Comparison of ENCODE assay signal across 15 mouse cellular contexts in genomic region chr4:125932036-125932756, GRCm38 (mm10).
DNase-seq lines count a peak whose midpoint lies in the region; ATAC-seq lines count a peak whose summit lies in the region.
"Had no signal": no experiment of that assay in that cellular context is flagged by ENCODE, and none has a peak within 500 bp of the region (broad histone marks: within the 10 kb centered on the region; RNA-seq: fewer than 3 reads in every experiment).

No protein-coding gene starts in this region.

- no peak overlapping the region for H3K9ac ChIP-seq in kidney, embryonic 16.5 days (replicated peaks; ENCODE audit: low read length)
- H3K9ac ChIP-seq in embryonic facial prominence, embryonic 13.5 days: no peak overlapping the region
- H3K9ac ChIP-seq in hindbrain, embryonic 15.5 days: no peak overlapping the region
- no peak overlapping the region for H3K9ac ChIP-seq in neural tube, embryonic 15.5 days (replicated peaks)

- WGBS in kidney, embryonic 16.5 days: 46% methylated on average over 22 of the region's 22 CpGs
- 47% methylated on average over 22 of the region's 22 CpGs for WGBS in embryonic facial prominence, embryonic 13.5 days
- WGBS in hindbrain, embryonic 15.5 days: 23% methylated on average over 22 of the region's 22 CpGs
- WGBS in neural tube, embryonic 15.5 days: 27% methylated on average over 22 of the region's 22 CpGs

- 0 out of 2 replicates have a peak overlapping the region, but pooled peaks have one; percentile 43 for H3K27ac ChIP-seq in kidney, embryonic 16.5 days (ENCODE audit: low read length)
- H3K27ac ChIP-seq in embryonic facial prominence, embryonic 13.5 days: no peak overlapping the region
- peak overlapping the region; percentile 63 for H3K27ac ChIP-seq in hindbrain, embryonic 15.5 days (replicated peaks)
- H3K27ac ChIP-seq in neural tube, embryonic 15.5 days (replicated peaks): peak overlapping the region; percentile 67
- H3K27ac ChIP-seq: macrophage had no signal

- ATAC-seq in kidney, embryonic 16.5 days (ENCODE audit: low FRiP score, low TSS enrichment): no peak
- no peak for ATAC-seq in embryonic facial prominence, embryonic 13.5 days (ENCODE audit: insufficient number of reproducible peaks, insufficient read depth, low FRiP score, low TSS enrichment, low read depth)
- 0 out of 2 replicates have a peak, but pooled peaks have one; percentile 32 for ATAC-seq in hindbrain, embryonic 15.5 days (ENCODE audit: low FRiP score, low read depth)
- no peak for ATAC-seq in neural tube, embryonic 15.5 days (ENCODE audit: low FRiP score)

- intact Hi-C loops in left cerebral cortex, postnatal 25 days (cut with DNase I): no loop called here

- H3K4me1 ChIP-seq in kidney, embryonic 16.5 days (ENCODE audit: insufficient read depth, low read length): peaks cover 22% of the 10 kb centered on the region
- peaks cover 33% of the 10 kb centered on the region for H3K4me1 ChIP-seq in embryonic facial prominence, embryonic 13.5 days
- H3K4me1 ChIP-seq in hindbrain, embryonic 15.5 days (replicated peaks): peaks cover 29% of the 10 kb centered on the region
- peaks cover 27% of the 10 kb centered on the region for H3K4me1 ChIP-seq in neural tube, embryonic 15.5 days

- no peaks in the 10 kb centered on the region for H3K9me3 ChIP-seq in kidney, embryonic 16.5 days (ENCODE audit: low read length)
- no peaks in the 10 kb centered on the region for H3K9me3 ChIP-seq in embryonic facial prominence, embryonic 13.5 days
- no peaks in the 10 kb centered on the region for H3K9me3 ChIP-seq in hindbrain, embryonic 15.5 days
- H3K9me3 ChIP-seq in neural tube, embryonic 15.5 days (replicated peaks): no peaks in the 10 kb centered on the region

- no peak for DNase-seq in kidney, adult 8-10 months
- no peak for DNase-seq in left cerebral cortex, postnatal 25 days (ENCODE audit: low spot score in 2 of 2)
- no peak for DNase-seq in c-Kit-positive CD71-positive TER-119-positive erythroid progenitor cells, embryonic 14.5 days (ENCODE audit: low spot score)
- DNase-seq in T-cell, adult 2 months (ENCODE audit: low spot score): no peak
- DNase-seq: heart, adult 11 months; heart, postnatal 14 days; kidney, adult 2 months; layer of hippocampus, postnatal 36 days; thymus, adult 18-20 months had no signal

- H3K36me3 ChIP-seq in kidney, embryonic 16.5 days (ENCODE audit: insufficient read depth, low read length): no peaks in the 10 kb centered on the region
- no peaks in the 10 kb centered on the region for H3K36me3 ChIP-seq in embryonic facial prominence, embryonic 13.5 days
- no peaks in the 10 kb centered on the region for H3K36me3 ChIP-seq in hindbrain, embryonic 15.5 days
- no peaks in the 10 kb centered on the region for H3K36me3 ChIP-seq in neural tube, embryonic 15.5 days

- H3K27me3 ChIP-seq in kidney, embryonic 16.5 days (ENCODE audit: insufficient read depth, low read length): no peaks in the 10 kb centered on the region
- peaks cover 16% of the 10 kb centered on the region for H3K27me3 ChIP-seq in embryonic facial prominence, embryonic 13.5 days
- H3K27me3 ChIP-seq in hindbrain, embryonic 15.5 days: peaks cover 3% of the 10 kb centered on the region; the same call in 1 of the 2 replicates
- H3K27me3 ChIP-seq in neural tube, embryonic 15.5 days (replicated peaks): peaks cover 5% of the 10 kb centered on the region; the same call in 1 of the 2 replicates

- no peak overlapping the region for H3K4me2 ChIP-seq in kidney, embryonic 16.5 days (replicated peaks; ENCODE audit: low read depth, low read length)
- H3K4me2 ChIP-seq in embryonic facial prominence, embryonic 13.5 days: peak overlapping the region; percentile 15
- H3K4me2 ChIP-seq in hindbrain, embryonic 15.5 days: 0 out of 2 replicates have a peak overlapping the region, but pooled peaks have one; percentile 5
- peak overlapping the region; percentile 20 for H3K4me2 ChIP-seq in neural tube, embryonic 15.5 days
- H3K4me2 ChIP-seq: liver, embryonic 11.5 days had no signal

- no peak overlapping the region for H3K4me3 ChIP-seq in kidney, embryonic 16.5 days (ENCODE audit: low read length)
- H3K4me3 ChIP-seq in embryonic facial prominence, embryonic 13.5 days: no peak overlapping the region
- no peak overlapping the region for H3K4me3 ChIP-seq in hindbrain, embryonic 15.5 days
- H3K4me3 ChIP-seq in neural tube, embryonic 15.5 days (replicated peaks): no peak overlapping the region
